In genomic region chr6:70871511-70871980, GRCm38 (mm10) we compare ENCODE assay signal across 11 mouse cellular contexts. TPM values are rescaled to one million over a fixed set of nuclear protein-coding genes. Genes with fewer than 3 reads are reported as not detected.
A peak's percentile ranks its signal among the peaks of the same experiment; 100 is the strongest.
DNase-seq lines count a peak whose midpoint lies in the region; ATAC-seq and TF ChIP-seq lines count a peak whose summit lies in the region.
"Had no signal": no experiment of that assay in that cellular context is flagged by ENCODE, and none has a peak within 500 bp of the region (broad histone marks: within the 10 kb centered on the region; RNA-seq: fewer than 3 reads in every experiment).

No protein-coding gene starts in this region.

- DNase-seq in embryo, embryonic 11 days: peak; percentile 2
- no peak for DNase-seq in embryo, embryonic 10 days (ENCODE audit: low spot score)
- DNase-seq in liver, postnatal 0 days: no peak
- no peak for DNase-seq in cerebellum, postnatal 25 days
- no peak for DNase-seq in MN1 (ENCODE audit: low spot score)
- DNase-seq: kidney, adult 9 months had no signal

- H3K4me3 ChIP-seq in liver, postnatal 0 days (ENCODE audit: low read depth, low read length): no peak overlapping the region
- H3K4me3 ChIP-seq in liver, embryonic 12.5 days: no peak overlapping the region
- H3K4me3 ChIP-seq in forebrain, embryonic 16.5 days (replicated peaks; ENCODE audit: low read length): no peak overlapping the region
- no peak overlapping the region for H3K4me3 ChIP-seq in neural tube, embryonic 13.5 days
- H3K4me3 ChIP-seq: stomach, embryonic 15.5 days had no signal

- 0 out of 2 replicates have a peak, but pooled peaks have one; percentile 11 for ATAC-seq in liver, postnatal 0 days
- no peak for ATAC-seq in liver, embryonic 12.5 days
- 0 out of 2 replicates have a peak, but pooled peaks have one; percentile 21 for ATAC-seq in forebrain, embryonic 16.5 days
- no peak; the same call in 1 of the 2 replicates for ATAC-seq in neural tube, embryonic 13.5 days (ENCODE audit: low read depth)

- H3K4me2 ChIP-seq in liver, postnatal 0 days (ENCODE audit: low read depth, low read length): peak overlapping the region; percentile 46
- H3K4me2 ChIP-seq in liver, embryonic 12.5 days: no peak overlapping the region
- H3K4me2 ChIP-seq in forebrain, embryonic 16.5 days (ENCODE audit: low read length): no peak overlapping the region
- H3K4me2 ChIP-seq in neural tube, embryonic 13.5 days: peak overlapping the region; percentile 27; the same call in 1 of the 2 replicates
- H3K4me2 ChIP-seq: stomach, embryonic 15.5 days had no signal

- 0 out of 2 replicates have a peak overlapping the region, but pooled peaks have one; percentile 8 for H3K9ac ChIP-seq in liver, postnatal 0 days (replicated peaks)
- no peak overlapping the region for H3K9ac ChIP-seq in liver, embryonic 12.5 days
- H3K9ac ChIP-seq in forebrain, embryonic 16.5 days (replicated peaks; ENCODE audit: low read depth, low read length): no peak overlapping the region
- no peak overlapping the region for H3K9ac ChIP-seq in neural tube, embryonic 13.5 days
- H3K9ac ChIP-seq: stomach, embryonic 15.5 days had no signal

- H3K4me1 ChIP-seq in liver, postnatal 0 days (ENCODE audit: insufficient read depth): peaks cover 29% of the 10 kb centered on the region
- peaks cover 16% of the 10 kb centered on the region for H3K4me1 ChIP-seq in liver, embryonic 12.5 days
- H3K4me1 ChIP-seq in forebrain, embryonic 16.5 days (replicated peaks; ENCODE audit: control insufficient read depth, insufficient read depth, low read length): peaks cover 3% of the 10 kb centered on the region
- H3K4me1 ChIP-seq in neural tube, embryonic 13.5 days (replicated peaks): peaks cover 31% of the 10 kb centered on the region

- TF ChIP-seq CTCF in liver, postnatal 0 days (IDR thresholded peaks at IDR 0.05; ENCODE audit: low read depth): no peak

- no peaks in the 10 kb centered on the region for H3K27me3 ChIP-seq in liver, postnatal 0 days (ENCODE audit: insufficient read depth, low read length)
- no peaks in the 10 kb centered on the region for H3K27me3 ChIP-seq in liver, embryonic 12.5 days (replicated peaks)
- H3K27me3 ChIP-seq in forebrain, embryonic 16.5 days (replicated peaks; ENCODE audit: control insufficient read depth, insufficient read depth, low read length): no peaks in the 10 kb centered on the region
- no peaks in the 10 kb centered on the region for H3K27me3 ChIP-seq in neural tube, embryonic 13.5 days
- H3K27me3 ChIP-seq: stomach, embryonic 15.5 days had no signal

- H3K27ac ChIP-seq in liver, postnatal 0 days (ENCODE audit: low read depth): peak overlapping the region; percentile 84
- H3K27ac ChIP-seq in liver, embryonic 12.5 days: no peak overlapping the region; the same call in 1 of the 2 replicates
- H3K27ac ChIP-seq in forebrain, embryonic 16.5 days (ENCODE audit: low read length): no peak overlapping the region
- H3K27ac ChIP-seq in neural tube, embryonic 13.5 days (replicated peaks): peak overlapping the region; percentile 55
- H3K27ac ChIP-seq: macrophage; stomach, embryonic 15.5 days had no signal

- no peak for TF ChIP-seq EP300 in liver, postnatal 0 days (IDR thresholded peaks at IDR 0.05; ENCODE audit: low read depth)

- no peaks in the 10 kb centered on the region for H3K9me3 ChIP-seq in liver, postnatal 0 days (ENCODE audit: low read length)
- no peaks in the 10 kb centered on the region for H3K9me3 ChIP-seq in liver, embryonic 12.5 days (replicated peaks)
- H3K9me3 ChIP-seq in forebrain, embryonic 16.5 days (ENCODE audit: control insufficient read depth, low read length): no peaks in the 10 kb centered on the region
- no peaks in the 10 kb centered on the region for H3K9me3 ChIP-seq in neural tube, embryonic 13.5 days
- H3K9me3 ChIP-seq: stomach, embryonic 15.5 days had no signal

- WGBS in liver, postnatal 0 days (ENCODE audit: insufficient replicate concordance): 30% methylated on average over 14 of the region's 14 CpGs
- WGBS in liver, embryonic 12.5 days (ENCODE audit: insufficient replicate concordance): 51% methylated on average over 14 of the region's 14 CpGs
- 62% methylated on average over 14 of the region's 14 CpGs for WGBS in forebrain, embryonic 16.5 days
- 57% methylated on average over 14 of the region's 14 CpGs for WGBS in neural tube, embryonic 13.5 days

- no peaks in the 10 kb centered on the region for H3K36me3 ChIP-seq in liver, postnatal 0 days (replicated peaks; ENCODE audit: insufficient read depth, low read length)
- H3K36me3 ChIP-seq in liver, embryonic 12.5 days: 0 out of 2 replicates have a peak, but pooled peaks cover 1% of the 10 kb centered on the region
- H3K36me3 ChIP-seq in forebrain, embryonic 16.5 days (ENCODE audit: control insufficient read depth, insufficient read depth): no peaks in the 10 kb centered on the region
- H3K36me3 ChIP-seq in neural tube, embryonic 13.5 days: no peaks in the 10 kb centered on the region
- H3K36me3 ChIP-seq: stomach, embryonic 15.5 days had no signal

RNA-seq across cellular contexts. Expression of gene Eif2ak3, which starts 27.2 kb away (rescaled TPM):
- polyA plus RNA-seq in liver, postnatal 0 days (2015; fragmentation: Nextera tagmentation; extraction: Ambion mirVana): 3.7 and 4.4 TPM in 2 replicates
- 5.2 and 6.2 TPM in 2 replicates for polyA plus RNA-seq in liver, embryonic 12.5 days (2016; fragmentation: Nextera tagmentation; extraction: Ambion mirVana)
- polyA plus RNA-seq in forebrain, embryonic 16.5 days (2015; fragmentation: Nextera tagmentation; extraction: Ambion mirVana): 14.4 and 17.8 TPM in 2 replicates
- 14.9 and 17.3 TPM in 2 replicates for polyA plus RNA-seq in neural tube, embryonic 13.5 days (2015; fragmentation: Nextera tagmentation; extraction: Ambion mirVana)

RNA-seq across cellular contexts. Expression of gene Tex37, which starts 47.2 kb away (rescaled TPM):
- polyA plus RNA-seq in liver, postnatal 0 days (2015; fragmentation: Nextera tagmentation; extraction: Ambion mirVana): not detected in 2 replicates
- polyA plus RNA-seq in liver, embryonic 12.5 days (2016; fragmentation: Nextera tagmentation; extraction: Ambion mirVana): not detected in 2 replicates
- polyA plus RNA-seq in forebrain, embryonic 16.5 days (2015; fragmentation: Nextera tagmentation; extraction: Ambion mirVana): not detected in 2 replicates
- polyA plus RNA-seq in neural tube, embryonic 13.5 days (2015; fragmentation: Nextera tagmentation; extraction: Ambion mirVana): not detected in 2 replicates
- polyA plus RNA-seq: macrophage; stomach, embryonic 15.5 days had no signal

Comparison
In these comparisons a context has a peak if more than half of its experiments do, and no peak if none do; other contexts are left out.
1. ATAC-seq: peak in liver, postnatal 0 days (single experiment) and forebrain, embryonic 16.5 days (single experiment); none in liver, embryonic 12.5 days (single experiment) and neural tube, embryonic 13.5 days (single experiment).
2. H3K27ac ChIP-seq: peak in liver, postnatal 0 days (single experiment) and neural tube, embryonic 13.5 days (single experiment); none in liver, embryonic 12.5 days (single experiment) and forebrain, embryonic 16.5 days (single experiment).
3. H3K4me2 ChIP-seq: peak in liver, postnatal 0 days (single experiment) and neural tube, embryonic 13.5 days (single experiment); none in liver, embryonic 12.5 days (single experiment) and forebrain, embryonic 16.5 days (single experiment).